Mouse (Mus musculus) B cell, adult 62 days (primary cell): ENCODE measurements around the gene Brsk2. TPM values are rescaled to one million over a fixed set of nuclear protein-coding genes. Genes with fewer than 3 reads are reported as not detected.

Experiments used
- total RNA-seq: library from RNA; stranded (reverse); gene quantifications from 4 replicates; pipeline ENCODE4 v1.2.4, GENCODE M21; 2023

Gene Brsk2
- not detected in 4 replicates for total RNA-seq

GRCm38 (mm10) chr7:141948906-141949798 is at the start of gene Brsk2:
TSS of gene Brsk2 (plus strand) at chr7:141949751.

DNA sequence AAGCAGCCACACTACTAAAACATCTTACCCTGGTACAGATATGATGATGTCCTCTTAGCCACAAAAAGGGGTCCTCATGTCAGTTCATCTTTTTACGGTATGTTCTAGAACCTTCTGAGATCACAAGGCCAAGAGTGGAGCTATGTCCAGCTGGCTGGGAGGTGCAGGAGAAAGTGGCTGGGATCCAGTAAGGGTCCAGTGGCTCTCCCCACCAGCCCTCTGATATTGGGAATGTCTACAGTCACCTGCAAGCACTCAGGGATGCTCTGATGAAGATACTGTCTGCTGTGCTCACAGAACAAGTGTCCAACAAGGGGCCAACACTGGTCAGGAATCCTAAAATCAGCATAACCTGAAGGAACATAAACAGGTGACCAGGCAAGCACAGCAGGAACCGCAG is 31.1 kb upstream of the Brsk2 start, which contains the start of gene Tollip:
TSS of gene Tollip (minus strand) at position 101 of the 400 bp plus-strand sequence.

Other genes starting within 250 kb of the Brsk2 start
- gene Muc5ac, start 160.8 kb upstream of the Brsk2 start, total RNA-seq: not detected in 4 replicates
- not detected in 4 replicates for gene Muc5b, start 110.7 kb upstream of the Brsk2 start, total RNA-seq
- 67.8 to 75.1 TPM (median 73.5 TPM) in 4 replicates for gene Tollip, start 31.2 kb upstream of the Brsk2 start, total RNA-seq
- 33.3 to 45.7 TPM (median 40.9 TPM) in 4 replicates for gene Mob2, start 111.3 kb downstream of the Brsk2 start, total RNA-seq
- gene Dusp8, start 146.1 kb downstream of the Brsk2 start, total RNA-seq: 4.6 to 6.7 TPM (median 5.9 TPM) in 4 replicates
- not detected in 4 replicates for gene Gm45618, start 171.0 kb downstream of the Brsk2 start, total RNA-seq
- not detected in 4 replicates for gene Gm39115, start 186.3 kb downstream of the Brsk2 start, total RNA-seq
- not detected in 4 replicates for gene Gm45337, start 194.9 kb downstream of the Brsk2 start, total RNA-seq
- not detected in 4 replicates for gene Gm29735, start 207.4 kb downstream of the Brsk2 start, total RNA-seq
- gene Gm4553, start 216.0 kb downstream of the Brsk2 start, total RNA-seq: not detected in 4 replicates
- gene Krtap5-2, start 226.3 kb downstream of the Brsk2 start, total RNA-seq: not detected in 4 replicates
- gene Gm10153, start 240.6 kb downstream of the Brsk2 start, total RNA-seq: not detected in 4 replicates